Mouse (Mus musculus): Measurements from ENCODE around the gene Tefm. TPM values are rescaled to one million over a fixed set of nuclear protein-coding genes. Genes with fewer than 3 reads are reported as not detected.

Gene Tefm
- polyA plus RNA-seq, 1 experiment, result 12.3 TPM

DNA sequence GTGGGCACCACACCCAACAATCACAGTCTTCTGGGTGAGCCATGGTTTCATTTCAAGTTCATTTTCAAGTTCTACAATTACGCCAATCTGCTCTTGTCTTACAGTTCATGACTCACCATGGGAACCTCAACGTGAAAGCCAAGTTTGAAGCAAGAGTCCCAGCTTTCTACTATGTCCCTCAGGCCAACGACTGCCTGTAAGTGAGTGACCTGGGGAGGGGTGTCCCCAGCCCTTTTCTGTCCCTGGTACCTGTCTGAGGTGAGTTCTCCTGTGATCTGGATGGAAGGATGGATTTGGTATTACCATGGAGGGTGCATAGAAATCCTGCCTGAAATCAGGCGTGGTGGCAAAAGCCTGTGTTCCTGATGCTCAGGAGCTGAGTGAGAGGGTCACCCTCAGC, 14.9 kb upstream of the Tefm start:
- peaks cover 6% of the 10 kb centered on the region; the same call in 1 of the 2 replicates for H3K4me1 ChIP-seq (ENCODE audit: control insufficient read depth, insufficient read depth, low read length)
- H3K4me3 ChIP-seq (ENCODE audit: insufficient read depth, low read depth, low read length), result no peak overlapping the region
- DNase-seq, result no peak
- H3K27ac ChIP-seq (ENCODE audit: insufficient read depth, low read depth, low read length), result no peak overlapping the region
- no peaks in the 10 kb centered on the region for H3K27me3 ChIP-seq (replicated peaks; ENCODE audit: control insufficient read depth, insufficient read depth, low read length)
- 80% methylated on average over 4 of the region's 4 CpGs for WGBS
- TF ChIP-seq CTCF (conservative IDR thresholded peaks at IDR 0.05; ENCODE audit: insufficient read depth, insufficient read length, low read depth, low read length) (no peak), POLR2A (IDR thresholded peaks at IDR 0.05; ENCODE audit: low read depth, low read length) (no peak)
- H3K36me3 ChIP-seq (ENCODE audit: control insufficient read depth, insufficient read depth, low read length), result no peaks in the 10 kb centered on the region; the same call in 1 of the 2 replicates

DNA sequence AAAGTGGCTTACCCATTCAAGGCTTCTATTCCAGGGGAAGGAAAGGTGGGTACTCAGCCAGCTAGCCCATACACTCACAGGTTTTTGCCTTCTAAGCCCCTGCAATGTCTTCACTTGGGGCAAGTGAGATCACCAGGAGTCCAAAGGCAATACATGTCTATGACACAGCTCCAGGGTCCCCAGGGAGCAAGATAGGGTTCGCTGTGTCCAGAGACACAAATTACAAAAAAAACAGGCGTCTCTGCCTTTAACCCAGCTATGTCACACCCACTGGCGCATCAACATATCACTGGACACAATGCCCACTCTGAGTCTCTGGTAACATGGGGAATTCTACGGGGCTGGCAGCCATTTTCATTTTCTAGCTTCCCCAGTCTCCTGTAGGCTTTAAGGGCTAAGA, 14.0 kb upstream of the Tefm start:
- 0 out of 2 replicates have a peak overlapping the region, but pooled peaks have one; percentile 81 for H3K27ac ChIP-seq (ENCODE audit: insufficient read depth, low read depth, low read length)
- 79% methylated on average over 4 of the region's 4 CpGs for WGBS
- peak overlapping the region; percentile 83 for H3K4me3 ChIP-seq (ENCODE audit: insufficient read depth, low read depth, low read length)

DNA sequence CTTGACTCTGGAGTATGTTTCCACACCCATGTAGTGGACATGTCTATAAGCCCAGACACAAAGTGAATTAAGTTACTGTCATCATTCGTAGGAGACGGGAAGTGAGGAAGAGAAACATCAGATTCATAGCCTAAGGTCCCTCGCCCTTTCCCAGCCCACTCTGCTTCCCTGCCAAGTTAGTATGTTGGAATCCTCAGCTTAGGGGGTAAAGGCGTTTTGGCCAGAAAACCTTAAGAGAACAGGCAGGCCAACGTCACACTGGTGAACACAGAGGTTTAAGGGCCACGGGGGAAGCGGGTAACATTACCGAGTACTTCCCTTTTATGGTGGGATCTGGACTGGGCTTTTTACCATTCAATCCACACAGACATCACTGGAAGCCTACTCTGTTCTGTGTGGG, 13.6 kb upstream of the Tefm start:
- Histone ChIP-seq H3K4me3 (ENCODE audit: insufficient read depth, low read depth, low read length) (peak overlapping the region; percentile 83), H3K36me3 (ENCODE audit: control insufficient read depth, insufficient read depth, low read length) (no peaks in the 10 kb centered on the region; the same call in 1 of the 2 replicates), H3K4me1 (ENCODE audit: control insufficient read depth, insufficient read depth, low read length) (peaks cover 6% of the 10 kb centered on the region; the same call in 1 of the 2 replicates), H3K27ac (ENCODE audit: insufficient read depth, low read depth, low read length) (peak overlapping the region; percentile 81), H3K27me3 (replicated peaks; ENCODE audit: control insufficient read depth, insufficient read depth, low read length) (no peaks in the 10 kb centered on the region)
- WGBS, result 74% methylated on average over 8 of the region's 8 CpGs
- no peak for DNase-seq
- TF ChIP-seq POLR2A (IDR thresholded peaks at IDR 0.05; ENCODE audit: low read depth, low read length) (no peak), CTCF (conservative IDR thresholded peaks at IDR 0.05; ENCODE audit: insufficient read depth, insufficient read length, low read depth, low read length) (no peak)

More for the DNA sequence above, 14.0 kb upstream of the Tefm start:
- no peaks in the 10 kb centered on the region for H3K27me3 ChIP-seq (replicated peaks; ENCODE audit: control insufficient read depth, insufficient read depth, low read length)
- H3K4me1 ChIP-seq (ENCODE audit: control insufficient read depth, insufficient read depth, low read length), result peaks cover 6% of the 10 kb centered on the region; the same call in 1 of the 2 replicates
- TF ChIP-seq POLR2A (IDR thresholded peaks at IDR 0.05; ENCODE audit: low read depth, low read length), result no peak
- TF ChIP-seq CTCF (conservative IDR thresholded peaks at IDR 0.05; ENCODE audit: insufficient read depth, insufficient read length, low read depth, low read length), result no peak
- no peak for DNase-seq
- no peaks in the 10 kb centered on the region; the same call in 1 of the 2 replicates for H3K36me3 ChIP-seq (ENCODE audit: control insufficient read depth, insufficient read depth, low read length)

DNA sequence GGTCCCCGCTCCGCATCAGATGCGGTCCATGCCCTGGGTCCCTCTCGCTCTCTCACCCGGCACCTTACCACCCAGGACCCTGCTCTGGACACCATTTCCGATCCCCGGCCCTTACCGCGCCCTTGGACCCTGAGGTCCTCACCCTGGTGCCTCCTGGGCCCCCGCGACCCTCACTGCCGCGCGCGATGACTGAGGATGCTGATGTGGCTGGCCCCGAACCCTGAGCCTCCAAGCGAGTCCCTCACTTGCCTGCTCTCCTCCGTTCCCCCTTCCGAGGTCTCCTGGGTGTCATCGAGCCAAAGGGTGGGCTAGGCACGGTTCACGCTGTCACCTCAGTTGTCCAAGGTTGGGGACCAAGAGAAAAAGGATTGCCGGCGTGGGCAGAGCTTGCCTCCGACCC, 12.5 kb upstream of the Tefm start:
- DNase-seq, result no peak
- peak overlapping the region; percentile 81 for H3K27ac ChIP-seq (ENCODE audit: insufficient read depth, low read depth, low read length)

DNA sequence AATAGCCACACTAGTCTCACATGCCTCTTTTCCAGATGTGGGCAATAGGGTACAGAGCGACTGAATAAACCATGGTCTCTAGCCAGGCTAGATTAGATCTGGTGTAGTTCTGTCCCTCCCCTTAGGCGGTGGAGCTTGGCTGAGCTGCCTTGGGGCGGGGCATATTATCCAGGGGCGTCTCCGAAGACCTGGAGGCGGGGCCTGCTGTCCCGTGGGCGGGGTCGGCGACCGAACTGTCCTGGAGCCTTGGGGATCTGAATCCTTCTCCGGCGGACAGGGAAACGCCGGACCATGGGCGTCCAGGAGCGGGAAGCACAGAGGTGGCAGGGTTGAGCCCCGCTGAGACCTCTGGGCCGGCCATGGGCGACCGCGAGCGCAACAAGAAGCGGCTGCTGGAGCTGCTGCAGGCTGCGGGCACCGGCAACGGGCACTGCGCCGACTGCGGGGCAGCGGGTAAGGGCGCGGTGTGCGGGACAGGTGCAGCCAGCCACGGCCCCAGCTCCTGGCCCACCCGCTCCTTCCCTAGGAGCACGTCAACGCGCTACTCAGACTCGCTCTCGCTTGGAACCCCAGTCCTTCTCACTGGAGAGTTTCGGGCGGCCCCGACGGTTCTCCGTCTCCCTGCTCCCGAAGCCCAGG, 12.0 kb upstream of the Tefm start, which contains the start of gene Adap2:
Adap2 (plus strand) TSS at position 249 of the 639 bp plus-strand sequence.
- WGBS, result under 1% methylated on average over 47 of the region's 47 CpGs
- Histone ChIP-seq H3K27ac (ENCODE audit: insufficient read depth, low read depth, low read length) (peak within 1 kb of the TSS; percentile 81), H3K4me3 (ENCODE audit: insufficient read depth, low read depth, low read length) (peak within 1 kb of the TSS; percentile 83), H3K36me3 (ENCODE audit: control insufficient read depth, insufficient read depth, low read length) (no peaks in the 10 kb centered on the region; the same call in 1 of the 2 replicates), H3K27me3 (replicated peaks; ENCODE audit: control insufficient read depth, insufficient read depth, low read length) (no peaks in the 10 kb centered on the region), H3K4me1 (ENCODE audit: control insufficient read depth, insufficient read depth, low read length) (peaks cover 6% of the 10 kb centered on the region; the same call in 1 of the 2 replicates)
- TF ChIP-seq CTCF (conservative IDR thresholded peaks at IDR 0.05; ENCODE audit: insufficient read depth, insufficient read length, low read depth, low read length) (no peak), POLR2A (IDR thresholded peaks at IDR 0.05; ENCODE audit: low read depth, low read length) (peak; percentile 65)
- DNase-seq, result peak; percentile 98

More for the DNA sequence above, 12.5 kb upstream of the Tefm start:
- no peaks in the 10 kb centered on the region for H3K27me3 ChIP-seq (replicated peaks; ENCODE audit: control insufficient read depth, insufficient read depth, low read length)
- no peaks in the 10 kb centered on the region; the same call in 1 of the 2 replicates for H3K36me3 ChIP-seq (ENCODE audit: control insufficient read depth, insufficient read depth, low read length)
- WGBS, result 31% methylated on average over 25 of the region's 25 CpGs
- no peak for TF ChIP-seq POLR2A (IDR thresholded peaks at IDR 0.05; ENCODE audit: low read depth, low read length)
- no peak for TF ChIP-seq CTCF (conservative IDR thresholded peaks at IDR 0.05; ENCODE audit: insufficient read depth, insufficient read length, low read depth, low read length)
- H3K4me1 ChIP-seq (ENCODE audit: control insufficient read depth, insufficient read depth, low read length), result peaks cover 6% of the 10 kb centered on the region; the same call in 1 of the 2 replicates
- peak overlapping the region; percentile 83 for H3K4me3 ChIP-seq (ENCODE audit: insufficient read depth, low read depth, low read length)

DNA sequence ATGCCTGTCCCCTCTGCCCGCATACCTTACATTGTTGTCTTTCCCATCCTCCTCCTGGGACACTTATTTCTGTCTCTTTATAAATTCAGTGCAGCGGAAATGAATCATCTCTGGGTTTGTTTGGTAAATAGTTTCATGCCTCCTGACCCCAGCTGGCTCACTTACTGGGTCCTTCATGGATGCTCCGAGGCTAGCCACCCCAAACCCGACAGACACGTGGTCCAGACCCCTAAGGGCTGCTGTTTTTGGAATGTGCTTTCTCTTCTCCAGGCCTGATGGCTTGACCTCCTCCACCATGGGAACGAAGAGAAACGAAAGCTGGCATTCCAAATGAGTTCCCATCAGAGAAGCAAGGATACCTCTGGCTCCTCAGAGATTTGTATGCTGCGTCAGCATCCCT, 10.4 kb upstream of the Tefm start:
- TF ChIP-seq POLR2A (IDR thresholded peaks at IDR 0.05; ENCODE audit: low read depth, low read length) (no peak), CTCF (conservative IDR thresholded peaks at IDR 0.05; ENCODE audit: insufficient read depth, insufficient read length, low read depth, low read length) (no peak)
- 64% methylated on average over 8 of the region's 8 CpGs for WGBS
- H3K27me3 ChIP-seq (replicated peaks; ENCODE audit: control insufficient read depth, insufficient read depth, low read length), result no peaks in the 10 kb centered on the region
- no peaks in the 10 kb centered on the region; the same call in 1 of the 2 replicates for H3K36me3 ChIP-seq (ENCODE audit: control insufficient read depth, insufficient read depth, low read length)
- H3K27ac ChIP-seq (ENCODE audit: insufficient read depth, low read depth, low read length), result peak overlapping the region; percentile 72
- H3K4me1 ChIP-seq (ENCODE audit: control insufficient read depth, insufficient read depth, low read length), result peaks cover 6% of the 10 kb centered on the region; the same call in 1 of the 2 replicates
- peak; percentile 64 for DNase-seq
- H3K4me3 ChIP-seq (ENCODE audit: insufficient read depth, low read depth, low read length), result no peak overlapping the region

DNA sequence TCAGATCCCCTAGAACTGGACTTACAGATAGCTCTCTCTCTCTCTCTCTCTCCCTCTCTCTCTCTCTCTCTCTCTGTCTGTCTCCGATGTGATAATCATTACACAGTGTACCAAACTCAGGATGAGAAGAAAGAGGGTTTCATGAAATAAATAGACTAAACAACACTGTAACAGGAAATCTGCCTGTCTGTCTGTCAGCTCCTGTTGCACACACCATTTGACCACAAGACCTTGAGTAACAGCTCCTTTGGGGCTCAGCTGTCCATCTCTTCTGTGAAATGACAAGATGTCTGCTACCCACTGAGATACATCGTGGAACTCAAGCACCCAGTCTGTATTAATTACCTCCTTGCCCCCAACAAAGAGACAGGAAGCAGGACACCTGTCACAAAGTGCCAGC, 9.6 kb upstream of the Tefm start:
- WGBS, result 38% methylated on average over 2 of the region's 2 CpGs
- Histone ChIP-seq H3K27ac (ENCODE audit: insufficient read depth, low read depth, low read length) (no peak overlapping the region), H3K4me1 (ENCODE audit: control insufficient read depth, insufficient read depth, low read length) (peaks cover 6% of the 10 kb centered on the region; the same call in 1 of the 2 replicates), H3K36me3 (ENCODE audit: control insufficient read depth, insufficient read depth, low read length) (no peaks in the 10 kb centered on the region), H3K4me3 (ENCODE audit: insufficient read depth, low read depth, low read length) (no peak overlapping the region), H3K27me3 (replicated peaks; ENCODE audit: control insufficient read depth, insufficient read depth, low read length) (no peaks in the 10 kb centered on the region)
- TF ChIP-seq CTCF (conservative IDR thresholded peaks at IDR 0.05; ENCODE audit: insufficient read depth, insufficient read length, low read depth, low read length) (no peak), POLR2A (IDR thresholded peaks at IDR 0.05; ENCODE audit: low read depth, low read length) (no peak)
- DNase-seq, result no peak

Data from kidney, adult 2 months (tissue).